Mouse (Mus musculus) T-helper 1 cell (primary cell): ENCODE data around the gene Grid1.

ENCODE experiments used
- in situ Hi-C: fragments of 300-600 bp; cut with MboI, MseI; formaldehyde crosslinking; loops from one replicate; pipeline ENCODE4 v1.15.1; 2025; ENCODE audit warnings: high pct_unique_total_duplicates

The Grid1 gene

DNA sequence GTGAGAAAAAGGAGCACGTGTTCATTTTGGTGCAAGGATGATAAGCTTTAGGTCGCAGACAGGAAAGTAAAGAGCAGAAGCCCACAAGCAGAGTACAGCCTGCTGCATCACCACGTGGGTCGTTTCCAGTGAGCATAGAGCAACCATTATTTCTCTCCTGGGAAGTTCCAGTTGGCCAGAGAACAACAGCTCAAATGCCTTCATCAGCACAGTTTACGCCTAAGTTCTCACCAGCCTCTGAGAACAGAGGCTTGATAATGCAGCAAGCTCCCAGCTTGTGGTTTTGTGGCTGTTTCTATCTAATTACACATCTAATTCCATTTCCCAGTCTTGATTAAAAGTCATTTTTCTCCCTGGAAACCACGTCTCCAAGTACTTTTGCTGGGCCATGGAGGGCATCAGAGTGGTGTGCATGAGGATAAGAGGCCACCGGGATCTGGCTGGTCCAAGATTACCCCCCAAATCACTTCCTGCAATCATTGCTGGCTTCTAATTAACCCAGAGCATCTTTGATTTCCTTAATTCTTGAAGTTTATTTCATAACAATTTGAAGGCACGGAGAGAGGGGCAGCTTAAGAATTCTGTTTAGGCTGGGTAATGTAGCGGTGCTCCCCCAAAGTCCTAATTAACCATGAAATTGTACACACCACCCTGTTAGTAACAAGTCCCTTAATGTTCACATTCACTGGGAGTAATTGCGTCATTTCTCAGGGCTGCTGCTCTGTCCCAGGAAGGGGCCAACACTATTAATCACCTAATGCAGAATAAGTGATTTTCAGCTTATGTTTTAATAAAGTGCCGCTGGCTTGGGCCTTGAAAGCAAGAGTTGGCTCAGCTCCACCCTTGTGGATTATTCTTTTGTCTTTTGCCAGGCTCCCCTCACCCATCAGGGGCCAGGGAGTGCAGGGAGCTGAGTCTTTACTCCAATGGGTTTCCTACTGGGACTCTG lies 292.7 kb downstream of the Grid1 start:
- in situ Hi-C loops = no loop called here

DNA sequence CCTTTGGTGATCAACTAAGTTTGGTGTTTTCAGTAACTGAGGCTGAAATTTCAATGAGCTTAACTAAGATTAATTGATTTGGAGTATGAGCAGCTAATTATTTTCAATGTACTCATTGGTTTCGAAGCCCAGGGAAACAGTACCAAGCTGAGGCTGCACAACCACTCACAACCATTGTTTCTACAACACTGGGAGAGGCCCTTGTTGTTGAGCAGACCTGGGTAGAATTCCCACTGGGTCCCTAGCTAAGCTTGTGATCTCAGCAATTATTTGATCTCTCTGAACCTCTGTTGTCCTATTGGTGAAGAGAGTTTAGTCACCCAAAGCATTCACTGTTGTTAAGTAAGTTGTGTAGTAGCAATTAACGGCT lies 293.4 kb downstream of the Grid1 start:
- in situ Hi-C loops = no loop called here

DNA sequence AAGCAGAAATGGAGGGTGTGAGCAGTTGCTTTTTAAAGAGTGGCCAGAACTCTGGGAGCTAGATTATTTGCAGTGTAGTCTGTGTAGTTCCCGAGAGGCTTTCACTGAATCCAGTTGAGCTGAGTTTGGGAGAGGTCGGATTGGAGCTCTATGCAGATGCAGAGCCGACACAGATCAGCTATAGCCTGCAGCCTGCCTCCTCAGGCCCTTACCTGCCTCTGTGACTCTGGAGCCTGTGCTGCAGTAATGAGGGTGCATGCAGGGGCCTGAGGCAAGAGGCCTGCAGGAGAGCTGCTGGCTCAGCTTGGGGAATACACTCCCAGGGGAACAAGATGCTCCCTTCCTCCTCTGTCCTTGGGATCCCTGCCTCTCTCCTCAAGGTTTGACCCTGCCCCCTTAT lies 296.0 kb downstream of the Grid1 start:
- in situ Hi-C loops = loop anchor here (5.0 kb wide), 1 partner anchor 304 kb away; no protein-coding TSS in a partner anchor

DNA sequence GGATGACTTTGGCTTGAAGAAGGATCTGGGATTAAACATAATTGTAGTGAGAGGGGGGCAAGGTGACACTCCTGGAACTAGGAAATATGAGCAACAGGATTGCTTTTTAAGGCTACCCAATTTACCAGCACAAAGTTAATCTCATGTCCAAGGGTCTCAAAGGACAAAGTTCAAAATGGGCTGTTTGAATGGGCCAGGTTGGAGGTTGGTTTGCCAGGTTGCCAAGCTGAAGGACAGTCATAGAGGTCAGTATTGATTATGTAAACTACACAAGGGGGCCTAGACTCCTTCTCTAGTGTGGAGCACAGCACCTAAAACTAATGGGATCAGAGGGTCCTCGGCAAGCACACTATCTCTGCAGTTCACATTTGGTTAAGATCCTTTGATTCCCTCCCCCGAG lies 300.2 kb downstream of the Grid1 start:
- in situ Hi-C loops = no loop called here

DNA sequence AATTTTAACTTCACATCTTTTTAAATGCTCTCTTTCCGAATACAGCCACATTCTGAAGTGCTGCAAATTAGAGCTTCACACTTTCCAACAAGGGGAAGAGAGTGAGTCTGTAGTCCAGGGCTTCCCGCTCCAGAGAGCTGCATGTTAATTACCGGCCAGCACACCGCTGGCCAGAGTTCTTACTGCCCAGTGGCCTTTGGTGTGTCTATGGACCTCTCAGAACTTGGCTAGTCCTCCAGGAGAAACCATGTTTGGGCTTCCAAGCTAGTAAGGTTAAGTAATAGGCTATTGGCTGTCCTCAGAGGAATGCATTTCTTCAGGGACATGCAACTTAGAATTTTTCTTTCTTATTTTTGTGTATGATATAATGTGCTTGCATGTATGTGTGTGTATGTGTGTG lies 301.0 kb downstream of the Grid1 start:
- in situ Hi-C loops = no loop called here

DNA sequence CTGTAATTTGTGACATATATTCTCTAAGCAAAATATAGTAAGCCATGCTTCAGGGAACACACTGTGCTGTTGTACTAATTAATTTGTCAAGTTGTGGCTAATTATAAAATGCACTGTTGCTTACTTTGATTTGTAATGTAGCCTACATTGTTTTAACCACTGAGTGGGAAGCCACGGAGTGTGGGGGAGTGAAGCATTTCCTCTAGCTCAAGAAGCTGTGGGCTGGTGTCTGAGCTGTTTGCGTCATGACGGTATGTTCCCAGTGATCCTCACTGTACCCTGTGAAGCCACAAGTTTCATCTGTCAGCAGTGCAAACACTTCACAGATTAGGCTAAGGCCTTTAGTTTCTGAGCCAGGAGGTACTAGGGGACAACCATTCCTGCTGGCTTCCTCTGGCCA lies 302.2 kb downstream of the Grid1 start:
- in situ Hi-C loops = no loop called here

DNA sequence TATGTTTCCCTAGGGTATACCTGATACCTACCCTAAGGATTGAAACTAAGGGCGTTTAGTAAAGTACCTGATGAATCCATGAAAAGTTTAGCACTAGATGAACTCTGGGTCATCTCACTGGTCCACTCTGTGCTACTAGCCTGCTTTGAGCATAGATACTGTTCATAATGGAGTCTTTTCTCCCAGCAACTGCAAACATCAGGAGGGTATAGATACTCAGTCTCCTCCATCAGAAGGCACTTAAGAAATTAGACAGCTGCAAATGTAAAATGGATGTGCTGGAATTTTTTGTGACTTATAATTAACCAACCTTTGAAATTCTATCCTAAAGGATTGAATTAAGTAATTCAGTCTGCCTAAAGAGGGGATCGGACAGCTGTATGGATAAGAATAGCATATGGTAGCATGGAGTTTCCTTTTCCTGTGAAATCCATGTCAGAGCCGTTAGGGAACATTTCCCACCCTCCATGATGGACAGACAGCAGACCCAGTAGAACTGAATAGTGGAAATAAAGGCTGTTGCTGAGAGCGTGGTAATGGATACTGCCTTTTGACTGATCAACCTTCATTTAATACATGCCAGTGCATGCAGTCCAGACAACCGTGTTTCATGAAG lies 303.5 kb downstream of the Grid1 start:
- in situ Hi-C loops = no loop called here

DNA sequence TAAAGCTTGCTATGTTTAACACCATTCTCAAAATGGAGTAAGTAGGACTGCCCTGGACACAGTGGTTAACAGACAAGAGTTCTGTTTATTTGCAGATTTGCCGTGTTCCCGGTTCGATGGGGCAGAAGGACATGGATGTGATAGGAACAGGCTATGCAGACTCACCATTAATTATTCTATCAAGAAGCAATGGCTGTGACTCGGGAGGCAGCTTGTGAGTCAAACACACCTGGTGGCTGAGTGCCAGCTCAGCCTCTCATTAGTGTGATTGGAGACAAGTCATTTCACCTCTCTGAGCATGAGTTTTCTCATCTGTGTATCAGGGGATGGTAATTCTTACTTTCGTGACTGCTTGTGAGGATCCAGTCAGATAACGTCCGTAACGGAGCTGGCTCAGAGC lies 307.7 kb downstream of the Grid1 start:
- in situ Hi-C loops = no loop called here

DNA sequence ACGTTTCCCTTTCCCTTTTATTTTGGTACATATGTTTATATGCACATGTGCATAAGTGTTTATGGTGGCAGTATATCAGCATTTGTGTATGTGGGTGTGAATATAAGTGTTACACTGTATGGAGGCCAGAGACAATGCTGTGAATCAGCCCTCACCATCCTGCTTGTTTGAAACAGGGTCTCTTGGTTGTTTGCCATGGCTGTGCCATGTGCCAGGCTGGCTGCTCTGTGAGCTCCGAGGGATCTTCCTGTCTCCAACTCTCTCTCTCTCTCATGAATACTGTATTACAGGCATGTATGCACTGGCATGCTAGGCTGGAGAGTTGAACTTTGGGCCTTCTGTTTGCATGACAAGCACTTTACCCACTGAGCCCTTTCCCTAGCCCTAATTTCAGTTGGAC lies 315.1 kb downstream of the Grid1 start:
- in situ Hi-C loops = no loop called here

DNA sequence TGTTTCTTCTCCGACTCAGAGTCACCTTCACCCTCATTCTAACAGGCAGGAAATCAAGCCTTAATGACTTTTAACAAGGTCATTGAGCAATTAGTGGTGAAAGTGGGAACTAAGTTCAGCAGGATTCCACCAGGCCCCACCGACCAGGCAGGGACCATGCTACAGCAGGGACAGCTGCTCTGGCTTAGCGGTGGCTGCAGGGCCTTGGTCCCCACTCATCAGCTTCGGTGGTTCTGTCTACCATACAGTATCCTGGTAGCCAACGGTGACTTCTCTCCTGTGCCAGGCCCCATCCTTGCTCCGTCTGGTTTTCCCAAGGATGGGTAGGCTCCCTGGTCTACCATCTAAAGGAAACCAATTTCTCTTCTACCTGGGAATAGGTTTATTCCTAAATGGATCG lies 318.2 kb downstream of the Grid1 start:
- in situ Hi-C loops = no loop called here

DNA sequence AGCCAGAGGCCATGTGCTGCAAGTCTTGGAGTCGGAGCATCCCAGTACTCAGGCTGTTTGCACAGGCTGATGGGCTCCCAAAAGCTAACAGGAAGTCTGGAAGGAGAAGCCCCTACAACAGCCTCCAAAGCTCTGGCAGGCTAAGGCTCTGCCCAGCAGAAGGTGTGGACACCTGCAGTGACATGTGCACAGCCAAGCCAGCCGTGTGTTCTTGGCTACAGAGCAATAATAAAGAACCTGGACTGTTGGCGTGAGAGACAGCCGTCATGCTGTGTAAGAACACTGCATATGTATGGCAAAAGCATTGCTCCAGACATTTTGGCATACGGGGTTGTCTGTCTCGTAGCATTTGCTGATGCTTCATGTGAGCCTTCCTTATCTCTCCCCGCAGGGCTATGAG lies 319.9 kb downstream of the Grid1 start:
- in situ Hi-C loops = no loop called here

DNA sequence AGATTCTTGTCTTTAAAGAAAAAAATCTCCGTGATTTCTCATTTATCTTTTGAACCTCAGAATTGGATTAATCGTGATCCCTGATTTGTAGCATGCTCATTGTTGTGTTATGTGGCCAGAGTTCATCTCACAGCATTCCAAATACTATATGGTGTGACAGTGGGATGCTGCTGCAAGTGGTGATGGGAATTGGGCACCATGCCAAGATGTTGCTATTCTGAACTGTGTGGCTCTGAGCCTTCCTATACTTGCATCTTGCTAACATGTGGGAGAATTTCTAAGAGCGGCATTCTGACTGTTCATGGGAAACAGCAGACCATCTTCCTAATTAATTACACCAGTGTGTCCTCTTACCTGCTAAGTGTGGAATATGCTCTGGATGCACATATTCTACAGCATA lies 332.5 kb downstream of the Grid1 start:
- in situ Hi-C loops = no loop called here

DNA sequence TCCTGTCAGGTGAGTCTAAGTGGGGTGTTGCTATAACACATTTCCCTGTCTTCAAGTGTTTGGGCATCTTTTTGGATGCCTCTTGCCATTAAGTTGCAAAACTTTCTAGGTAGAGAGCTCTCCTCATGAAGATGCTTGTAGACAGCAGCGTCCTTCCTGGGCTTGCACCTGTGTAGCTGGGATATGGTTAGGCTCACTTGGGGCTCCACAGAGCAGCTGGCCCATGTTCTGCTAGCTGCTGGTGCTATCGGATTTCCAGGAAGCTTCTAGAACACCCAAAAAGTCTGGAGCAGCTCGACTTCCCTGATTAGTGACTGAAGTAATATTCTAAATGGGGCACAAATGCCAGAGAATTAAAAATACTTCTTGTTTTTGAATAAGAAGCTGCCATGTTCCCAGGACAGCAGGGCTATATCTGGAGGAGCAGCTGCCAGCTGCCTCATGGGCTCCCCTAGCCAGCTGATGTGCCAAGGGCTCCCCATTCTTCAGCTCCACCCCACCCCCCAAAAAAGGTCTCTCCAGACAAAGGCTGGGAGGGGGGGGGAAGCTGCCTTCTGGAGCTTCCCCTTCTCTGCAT lies 333.9 kb downstream of the Grid1 start:
- in situ Hi-C loops = no loop called here

DNA sequence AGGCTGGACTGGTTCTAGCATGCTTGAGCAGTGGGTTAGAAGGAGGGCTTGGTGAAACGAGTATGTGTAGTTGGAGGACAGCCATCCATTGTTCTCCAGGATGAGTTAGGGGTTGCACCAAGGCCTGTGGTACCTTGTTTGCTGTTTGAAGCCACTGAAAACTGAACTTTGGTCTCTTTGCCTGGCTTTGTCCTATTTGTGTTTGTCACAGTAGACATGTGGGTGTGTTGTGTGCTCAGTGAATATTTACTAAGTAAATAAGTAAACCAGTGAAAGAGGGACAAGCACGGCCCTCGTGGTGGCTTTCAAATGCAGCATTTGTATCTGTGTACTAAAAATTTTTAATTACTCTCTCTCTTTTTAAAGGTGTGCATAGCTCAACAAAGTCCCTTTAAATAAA lies 334.5 kb downstream of the Grid1 start:
- in situ Hi-C loops = no loop called here

DNA sequence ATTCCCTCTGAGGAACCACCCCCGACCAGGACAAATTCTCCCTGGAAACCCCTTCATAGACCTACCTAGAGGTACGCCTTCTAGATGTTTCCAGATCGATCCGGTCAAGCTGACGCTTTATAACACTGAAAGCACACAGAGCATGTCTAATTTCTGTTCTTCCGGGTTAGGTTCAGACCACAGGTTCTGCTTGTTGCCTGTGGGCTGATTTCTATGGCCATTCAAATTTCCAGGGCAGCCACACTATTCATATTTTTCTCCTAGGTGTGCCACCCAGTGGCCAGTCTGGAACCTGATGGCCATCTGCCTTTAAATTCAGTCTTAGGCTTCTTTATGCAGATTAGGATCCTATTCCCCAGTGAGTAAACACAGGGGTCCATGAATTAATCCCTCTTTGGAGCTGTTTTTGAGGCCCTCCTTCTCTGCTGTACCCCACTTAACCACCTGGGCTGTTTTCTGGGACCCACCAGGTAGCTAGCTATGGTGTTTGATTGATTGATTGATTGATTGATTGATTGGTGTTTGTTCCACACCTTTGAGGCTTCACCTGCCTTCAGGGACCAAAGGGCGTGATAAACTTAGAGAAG lies 337.3 kb downstream of the Grid1 start:
- in situ Hi-C loops = no loop called here

DNA sequence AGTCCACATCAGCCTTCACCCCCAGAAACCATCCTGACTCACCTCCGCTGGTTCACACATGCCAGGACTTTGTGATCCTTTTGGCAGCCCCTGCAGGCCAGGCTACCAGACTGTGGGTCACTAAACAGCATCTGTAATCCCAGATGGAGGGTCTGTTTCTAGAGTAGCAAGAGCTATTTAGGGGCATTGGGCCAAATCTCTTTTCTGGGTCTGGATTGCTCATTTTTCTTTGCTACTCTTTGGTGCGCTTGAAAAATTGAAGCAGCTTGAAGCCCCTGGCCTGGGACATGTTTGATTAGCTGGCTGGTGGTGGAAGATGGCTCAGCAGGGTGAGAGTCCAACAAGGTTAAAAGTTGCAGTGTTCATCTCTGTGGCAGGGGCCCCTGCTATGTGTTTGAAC lies 339.4 kb downstream of the Grid1 start:
- in situ Hi-C loops = no loop called here

DNA sequence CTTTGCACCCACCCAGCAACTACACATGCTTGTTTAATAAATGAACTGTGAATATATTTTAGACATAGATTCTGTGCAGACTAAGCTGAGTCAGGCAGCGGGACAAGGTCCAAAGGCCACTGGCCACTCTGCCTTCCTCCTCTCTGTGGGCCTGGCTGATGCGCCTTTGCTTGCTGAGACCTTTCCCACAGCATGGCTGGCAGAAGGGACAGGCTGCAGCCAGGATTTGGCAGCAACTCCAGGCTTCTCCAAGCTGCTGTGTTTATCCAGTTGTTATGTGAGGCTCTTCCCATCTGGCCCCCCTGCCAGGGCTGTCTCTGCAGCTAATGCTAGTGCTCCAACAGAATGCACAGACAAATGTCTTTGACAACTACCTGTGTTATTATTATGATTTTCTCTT lies 347.5 kb downstream of the Grid1 start:
- in situ Hi-C loops = no loop called here

DNA sequence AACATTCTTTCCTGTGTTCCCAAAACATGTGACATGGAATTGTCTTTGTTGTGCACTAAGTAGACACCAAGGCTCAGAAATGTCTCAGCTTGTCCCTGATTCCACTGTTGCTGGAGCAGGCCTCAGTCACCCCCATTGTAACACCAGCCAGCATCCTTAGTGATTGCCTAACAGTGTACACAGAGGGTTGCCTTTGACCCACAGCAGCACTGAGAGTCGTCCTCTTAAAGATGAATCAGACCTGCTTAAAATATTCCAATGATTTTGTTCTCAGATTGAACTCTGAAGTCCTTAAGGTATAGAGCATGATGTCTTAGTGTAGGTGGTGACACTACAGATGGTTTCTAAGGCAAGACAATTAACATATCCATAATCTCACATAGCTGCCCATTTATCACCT lies 354.0 kb downstream of the Grid1 start:
- in situ Hi-C loops = no loop called here

DNA sequence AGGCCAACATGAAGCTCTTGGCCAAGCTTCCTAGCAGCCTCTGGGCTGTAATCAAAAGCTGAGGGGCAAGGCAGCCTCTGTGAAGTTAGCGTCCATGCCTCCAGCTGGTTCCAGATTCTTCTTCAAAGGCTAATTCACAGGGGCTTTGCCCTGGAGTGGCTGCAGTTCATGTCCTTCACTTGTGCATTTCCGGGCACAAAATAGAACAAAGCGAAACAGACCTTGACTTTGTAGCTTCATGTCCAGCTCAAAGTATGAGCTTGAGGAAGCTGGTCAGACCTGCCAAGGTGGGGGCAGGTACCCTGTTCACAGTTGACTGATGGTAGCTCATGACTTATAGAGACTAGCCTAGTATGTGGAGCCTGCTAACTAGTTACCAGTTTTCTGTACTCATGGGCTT lies 356.1 kb downstream of the Grid1 start:
- in situ Hi-C loops = no loop called here

DNA sequence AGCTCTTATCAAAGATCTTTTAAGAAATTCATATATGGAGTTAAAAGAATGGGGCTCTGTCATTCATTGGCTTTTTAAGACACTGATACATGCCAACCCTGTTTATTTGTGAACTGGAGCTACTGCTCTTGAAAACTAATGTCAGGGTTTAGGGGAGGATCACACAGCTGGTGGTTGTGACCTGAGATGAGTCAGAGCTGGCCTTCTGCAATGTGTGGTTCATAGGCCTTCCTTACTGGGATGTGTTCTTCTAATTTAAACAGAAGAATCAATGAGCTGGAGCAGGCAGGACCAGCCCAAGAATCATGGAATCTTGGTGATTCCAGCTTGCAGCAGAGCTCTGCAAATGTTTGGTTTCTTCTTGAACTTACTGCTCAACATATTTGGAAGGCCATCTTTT lies 359.2 kb downstream of the Grid1 start:
- in situ Hi-C loops = no loop called here

DNA sequence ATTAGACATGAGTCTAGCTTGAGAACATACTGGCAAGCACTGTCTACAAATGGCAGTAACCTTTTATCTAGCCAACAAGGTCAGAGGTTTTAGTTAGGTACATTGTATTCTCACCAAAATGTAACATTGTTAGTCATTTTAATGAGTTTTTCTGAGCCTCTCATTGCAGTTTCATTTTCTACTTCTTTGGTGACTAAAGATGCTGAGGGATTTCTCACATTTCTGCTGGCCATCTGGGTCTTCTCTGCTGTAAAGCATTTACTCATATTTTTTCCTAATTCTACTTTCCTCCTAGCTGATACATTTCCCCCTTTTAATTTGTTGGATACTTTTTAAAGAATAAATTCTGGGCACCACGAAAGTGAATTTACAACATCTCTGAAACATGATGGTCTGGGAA lies 365.5 kb downstream of the Grid1 start:
- in situ Hi-C loops = no loop called here

DNA sequence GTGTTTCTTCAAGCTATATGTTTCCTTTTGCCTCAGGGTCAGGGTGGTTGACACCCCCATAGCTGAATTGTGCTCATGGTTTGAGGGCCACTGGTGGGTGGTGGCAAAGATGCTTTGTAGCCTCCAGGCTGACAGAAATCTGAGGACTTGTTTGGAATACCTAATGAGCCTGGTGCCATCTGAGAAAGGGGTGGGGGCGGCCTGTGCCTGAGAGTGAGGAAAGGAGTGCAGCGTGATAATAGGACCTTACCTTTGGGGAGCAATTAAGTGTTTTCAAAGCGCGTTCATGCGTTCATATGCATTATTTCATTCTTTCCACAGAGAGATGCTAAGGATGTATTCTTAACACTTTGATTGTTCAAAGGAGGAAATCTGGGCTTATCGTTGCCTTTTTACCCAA lies 372.3 kb downstream of the Grid1 start:
- in situ Hi-C loops = no loop called here

DNA sequence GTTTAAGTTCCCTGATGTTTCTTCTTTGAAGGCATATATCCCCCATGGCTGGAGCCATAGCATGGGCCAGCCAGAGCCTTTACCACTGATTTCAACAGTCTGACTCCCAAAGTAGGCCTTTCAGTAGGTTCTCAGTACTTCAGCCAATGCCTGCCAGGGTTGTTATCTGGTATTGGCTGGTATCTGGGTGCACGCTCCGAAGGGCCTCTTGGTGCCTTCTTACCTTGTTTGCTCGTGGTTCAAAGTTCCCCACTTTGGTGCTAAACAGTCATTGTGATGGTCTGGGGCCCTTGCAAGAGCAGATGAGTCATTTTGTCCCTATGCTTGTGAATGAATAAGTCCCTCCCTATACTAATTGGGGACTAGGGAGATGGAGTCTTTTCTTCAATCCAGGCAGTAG lies 377.5 kb downstream of the Grid1 start:
- in situ Hi-C loops = no loop called here
